Mouse (Mus musculus) adrenal gland, adult (tissue): ENCODE results near the gene Rarres1.

Source experiments
- DNase-seq, 2 experiments: peaks; one replicate each; pipeline ENCODE4 v3.0.0; 2022 to 2023; ENCODE audit warnings: low spot score in 1 of 2; ENCODE audit not compliant: inconsistent age in 2 of 2

The Rarres1 gene

DNA sequence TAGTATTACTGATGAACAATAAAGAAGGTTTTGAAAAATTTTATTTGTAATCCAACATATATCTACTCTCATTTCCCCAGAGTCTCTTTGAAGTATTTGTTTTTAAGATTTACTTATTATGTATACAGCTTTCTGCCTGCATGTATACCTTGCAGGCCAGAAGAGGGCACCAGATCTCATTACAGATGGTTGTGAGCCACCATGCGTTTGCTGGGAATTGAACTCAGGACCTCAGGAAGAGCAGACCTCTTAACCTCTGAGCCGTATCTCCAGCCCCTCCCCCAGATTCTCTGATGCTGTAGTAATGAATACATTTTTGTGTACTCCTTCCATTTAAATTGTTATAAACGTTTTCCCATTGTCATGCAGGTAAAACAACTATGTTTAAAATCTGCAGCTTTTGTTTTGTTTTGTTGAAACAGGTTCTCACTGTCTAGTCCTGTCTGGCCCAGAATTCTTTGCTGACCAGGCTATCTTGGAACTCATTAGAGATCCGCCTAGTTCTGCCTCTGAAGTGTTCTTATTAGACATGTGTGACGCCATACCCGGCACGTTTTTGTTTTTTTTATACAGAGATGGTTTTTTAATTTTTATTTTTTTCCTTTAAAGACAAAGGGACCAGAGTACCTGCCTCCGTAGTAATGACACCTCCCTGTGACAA lies 85.9 kb downstream of the Rarres1 start:
- no peak for DNase-seq
